Mouse (Mus musculus): ENCODE results near the gene Safb2.

GRCm38 (mm10) chr17:56608699-56609098, 24.3 kb upstream of the Safb2 start:
- TF ChIP-seq POLR2A (IDR thresholded peaks at IDR 0.05; ENCODE audit: insufficient read depth, low read depth, low read length) (no peak), CTCF (IDR thresholded peaks at IDR 0.05) (no peak), EP300 (IDR thresholded peaks at IDR 0.05; ENCODE audit: insufficient read depth, low read depth, low read length) (no peak)

Measured in heart, adult 2 months (tissue).